ENCODE assay signal across 8 mouse cellular contexts in genomic region chr12:70148631-70149265, GRCm38 (mm10). TPM values are rescaled to one million over a fixed set of nuclear protein-coding genes. Genes with fewer than 3 reads are reported as not detected.
DNase-seq lines count a peak whose midpoint lies in the region; ATAC-seq and TF ChIP-seq lines count a peak whose summit lies in the region.

No protein-coding gene starts in this region.

- H3K27ac ChIP-seq in kidney, embryonic 15.5 days = no peak overlapping the region
- H3K27ac ChIP-seq in hindbrain, embryonic 11.5 days (ENCODE audit: low read depth, low read length) = no peak overlapping the region
- no peak overlapping the region for H3K27ac ChIP-seq in liver, postnatal 0 days (ENCODE audit: low read depth)
- peak overlapping the region; percentile 75 for H3K27ac ChIP-seq in stomach, embryonic 16.5 days (ENCODE audit: low read length)

- H3K9ac ChIP-seq in kidney, embryonic 15.5 days = peak overlapping the region; percentile 21; the same call in 1 of the 2 replicates
- no peak overlapping the region for H3K9ac ChIP-seq in hindbrain, embryonic 11.5 days (ENCODE audit: low read depth, low read length)
- H3K9ac ChIP-seq in liver, postnatal 0 days (replicated peaks) = peak overlapping the region; percentile 8; the same call in 1 of the 2 replicates
- H3K9ac ChIP-seq in stomach, embryonic 16.5 days (ENCODE audit: low read length) = 0 out of 2 replicates have a peak overlapping the region, but pooled peaks have one; percentile 38

- WGBS in kidney, embryonic 15.5 days = 18% methylated on average over 11 of the region's 11 CpGs
- WGBS in hindbrain, embryonic 11.5 days = 14% methylated on average over 11 of the region's 11 CpGs
- WGBS in liver, postnatal 0 days (ENCODE audit: insufficient replicate concordance) = 11% methylated on average over 11 of the region's 11 CpGs
- 16% methylated on average over 11 of the region's 11 CpGs for WGBS in stomach, embryonic 16.5 days

- no peaks in the 10 kb centered on the region for H3K9me3 ChIP-seq in kidney, embryonic 15.5 days (replicated peaks)
- no peaks in the 10 kb centered on the region for H3K9me3 ChIP-seq in hindbrain, embryonic 11.5 days (ENCODE audit: control insufficient read depth, low read length)
- H3K9me3 ChIP-seq in liver, postnatal 0 days (ENCODE audit: low read length) = no peaks in the 10 kb centered on the region
- no peaks in the 10 kb centered on the region for H3K9me3 ChIP-seq in stomach, embryonic 16.5 days (replicated peaks; ENCODE audit: control insufficient read depth, low read length)

- DNase-seq in kidney, adult 11 months = no peak
- peak; percentile 28 for DNase-seq in hindbrain, embryonic 11.5 days (ENCODE audit: low spot score)
- no peak for DNase-seq in liver, postnatal 0 days
- no peak for DNase-seq in spleen, adult 12 weeks (ENCODE audit: low spot score)
- DNase-seq in ovary, postnatal 36 days (ENCODE audit: low spot score) = no peak

- no peaks in the 10 kb centered on the region for H3K36me3 ChIP-seq in kidney, embryonic 15.5 days
- H3K36me3 ChIP-seq in hindbrain, embryonic 11.5 days (ENCODE audit: control insufficient read depth, insufficient read depth, low read length) = no peaks in the 10 kb centered on the region
- H3K36me3 ChIP-seq in liver, postnatal 0 days (replicated peaks; ENCODE audit: insufficient read depth, low read length) = no peaks in the 10 kb centered on the region
- no peaks in the 10 kb centered on the region for H3K36me3 ChIP-seq in stomach, embryonic 16.5 days (ENCODE audit: control insufficient read depth, insufficient read depth, low read length)

- no peaks in the 10 kb centered on the region for H3K27me3 ChIP-seq in kidney, embryonic 15.5 days
- H3K27me3 ChIP-seq in hindbrain, embryonic 11.5 days (ENCODE audit: control insufficient read depth, insufficient read depth, low read length) = no peaks in the 10 kb centered on the region
- no peaks in the 10 kb centered on the region for H3K27me3 ChIP-seq in liver, postnatal 0 days (ENCODE audit: insufficient read depth, low read length)
- no peaks in the 10 kb centered on the region for H3K27me3 ChIP-seq in stomach, embryonic 16.5 days (ENCODE audit: control insufficient read depth, insufficient read depth, low read length)

- no peak for TF ChIP-seq CTCF in liver, postnatal 0 days (IDR thresholded peaks at IDR 0.05; ENCODE audit: low read depth)

- ATAC-seq in kidney, embryonic 15.5 days (replicated peaks; ENCODE audit: low FRiP score) = no peak; the same call in 1 of the 2 replicates
- peak; percentile 60 for ATAC-seq in activated CD4-positive, CD25-positive, alpha-beta regulatory T cell, adult 4 months
- ATAC-seq in hindbrain, embryonic 11.5 days (ENCODE audit: low FRiP score) = no peak
- no peak for ATAC-seq in liver, postnatal 0 days
- ATAC-seq in stomach, embryonic 16.5 days (ENCODE audit: insufficient read depth, low FRiP score) = 0 out of 2 replicates have a peak, but pooled peaks have one; percentile 19

- H3K4me2 ChIP-seq in kidney, embryonic 15.5 days = peak overlapping the region; percentile 57
- no peak overlapping the region for H3K4me2 ChIP-seq in hindbrain, embryonic 11.5 days (replicated peaks; ENCODE audit: low read depth, low read length)
- peak overlapping the region; percentile 69 for H3K4me2 ChIP-seq in liver, postnatal 0 days (ENCODE audit: low read depth, low read length)
- peak overlapping the region; percentile 59 for H3K4me2 ChIP-seq in stomach, embryonic 16.5 days (ENCODE audit: low read depth, low read length)

- H3K4me3 ChIP-seq in kidney, embryonic 15.5 days (replicated peaks) = peak overlapping the region; percentile 36
- peak overlapping the region; percentile 18; the same call in 1 of the 2 replicates for H3K4me3 ChIP-seq in hindbrain, embryonic 11.5 days (ENCODE audit: low read depth, low read length)
- H3K4me3 ChIP-seq in liver, postnatal 0 days (ENCODE audit: low read depth, low read length) = peak overlapping the region; percentile 45
- peak overlapping the region; percentile 41 for H3K4me3 ChIP-seq in stomach, embryonic 16.5 days (replicated peaks; ENCODE audit: low read length)

- peaks cover 35% of the 10 kb centered on the region for H3K4me1 ChIP-seq in kidney, embryonic 15.5 days
- H3K4me1 ChIP-seq in hindbrain, embryonic 11.5 days (replicated peaks; ENCODE audit: control insufficient read depth, insufficient read depth, low read length) = no peaks in the 10 kb centered on the region
- 0 out of 2 replicates have a peak, but pooled peaks cover 5% of the 10 kb centered on the region for H3K4me1 ChIP-seq in liver, postnatal 0 days (ENCODE audit: insufficient read depth)
- peaks cover 15% of the 10 kb centered on the region; the same call in 1 of the 2 replicates for H3K4me1 ChIP-seq in stomach, embryonic 16.5 days (ENCODE audit: control insufficient read depth, insufficient read depth, low read length)

- no peak for TF ChIP-seq EP300 in liver, postnatal 0 days (IDR thresholded peaks at IDR 0.05; ENCODE audit: low read depth)

RNA-seq across cellular contexts. Expression of gene Abhd12b, which starts 5.2 kb away (rescaled TPM):
- polyA plus RNA-seq in kidney, embryonic 15.5 days (2015; fragmentation: Nextera tagmentation; extraction: Ambion mirVana) = not detected in 2 replicates
- polyA plus RNA-seq in activated CD4-positive, CD25-positive, alpha-beta regulatory T cell, adult 4 months (2017; shearing (Covaris generic)) = 1 to 10 TPM; 1.0 to 1.2 TPM
- not detected in 2 replicates for polyA plus RNA-seq in hindbrain, embryonic 11.5 days (2014; fragmentation: Nextera tagmentation; extraction: Ambion mirVana)
- polyA plus RNA-seq in liver, postnatal 0 days (2015; fragmentation: Nextera tagmentation; extraction: Ambion mirVana) = not detected in 2 replicates
- polyA plus RNA-seq in stomach, embryonic 16.5 days (2015; fragmentation: Nextera tagmentation; extraction: Ambion mirVana) = 0.14 TPM in 1 of 2 replicates, not detected in the other

RNA-seq across cellular contexts. Expression of gene Nin, which starts 35.2 kb away (rescaled TPM):
- 13.5 and 13.9 TPM in 2 replicates for polyA plus RNA-seq in kidney, embryonic 15.5 days (2015; fragmentation: Nextera tagmentation; extraction: Ambion mirVana)
- polyA plus RNA-seq in activated CD4-positive, CD25-positive, alpha-beta regulatory T cell, adult 4 months (2017; shearing (Covaris generic)) = 10 to 100 TPM; 19.2 to 24.3 TPM
- 14.9 and 15.4 TPM in 2 replicates for polyA plus RNA-seq in hindbrain, embryonic 11.5 days (2014; fragmentation: Nextera tagmentation; extraction: Ambion mirVana)
- polyA plus RNA-seq in liver, postnatal 0 days (2015; fragmentation: Nextera tagmentation; extraction: Ambion mirVana) = 1.9 and 2.9 TPM in 2 replicates
- polyA plus RNA-seq in stomach, embryonic 16.5 days (2015; fragmentation: Nextera tagmentation; extraction: Ambion mirVana) = 10.0 and 10.7 TPM in 2 replicates

Comparison
In these comparisons a context has a peak if more than half of its experiments do, and no peak if none do; other contexts are left out.
1. ATAC-seq: peak in activated CD4-positive, CD25-positive, alpha-beta regulatory T cell, adult 4 months (single experiment) and stomach, embryonic 16.5 days (single experiment); none in kidney, embryonic 15.5 days (single experiment), hindbrain, embryonic 11.5 days (single experiment) and liver, postnatal 0 days (single experiment).
2. Peak in every context shown above with its lines, with median percentiles within 50 percentile points of each other: H3K4me3 ChIP-seq.